Mouse (Mus musculus): ENCODE measurements around the gene Gm20388.

DNA sequence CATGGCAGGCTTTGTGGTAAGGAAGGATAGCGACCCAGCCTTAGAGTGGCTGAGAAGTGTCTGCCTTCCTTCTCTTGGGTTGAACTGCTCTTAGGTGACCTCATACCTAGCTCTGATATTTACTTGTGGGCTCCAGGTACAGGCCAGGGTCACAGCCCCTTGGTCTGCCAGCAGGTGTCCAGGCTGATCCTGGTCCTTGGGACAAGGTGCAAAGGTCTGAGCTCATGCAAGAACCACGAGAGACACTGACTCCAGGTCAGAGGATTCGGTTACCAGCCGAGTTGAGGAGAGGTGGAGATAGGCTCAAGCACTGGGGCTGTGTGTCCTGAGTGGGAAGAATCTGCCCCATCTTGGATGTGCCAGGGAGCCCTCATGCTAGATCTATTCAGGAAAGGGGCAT, 3333.7 kb downstream of the Gm20388 start:
- no peak for TF ChIP-seq EP300 (IDR thresholded peaks at IDR 0.05; ENCODE audit: low read depth)
- TF ChIP-seq CTCF (IDR thresholded peaks at IDR 0.05; ENCODE audit: low read depth) = no peak

All from liver, embryonic 14.5 days (tissue).